Mouse (Mus musculus): ENCODE measurements around the gene Ube2h. TPM values are rescaled to one million over a fixed set of nuclear protein-coding genes. Genes with fewer than 3 reads are reported as not detected.

The Ube2h gene
- total RNA-seq, 2 experiments from 2014 or later = 6.0 to 8.7 TPM

DNA sequence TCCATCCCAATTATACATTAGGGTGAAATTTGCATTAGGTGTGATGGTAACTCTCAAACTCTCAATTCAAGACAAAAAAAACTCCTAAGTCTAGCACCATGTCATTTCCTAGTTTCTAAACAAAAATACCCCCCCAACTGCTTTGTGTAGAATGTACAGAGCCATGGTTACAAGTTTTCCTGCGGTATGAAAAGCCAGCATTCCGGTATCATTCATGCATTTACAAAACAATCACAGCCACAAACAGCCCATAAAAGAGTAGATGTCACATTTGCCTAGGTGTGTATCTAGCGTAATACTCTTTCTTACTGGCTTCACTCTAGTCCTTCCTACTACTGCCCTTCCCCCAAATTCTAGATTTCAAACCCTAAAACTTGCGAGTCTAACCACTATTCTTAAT lies 2.2 kb downstream of the Ube2h start:
- ATAC-seq (replicated peaks; ENCODE audit: low FRiP score, low TSS enrichment, poor library complexity, severe bottlenecking) = no peak

DNA sequence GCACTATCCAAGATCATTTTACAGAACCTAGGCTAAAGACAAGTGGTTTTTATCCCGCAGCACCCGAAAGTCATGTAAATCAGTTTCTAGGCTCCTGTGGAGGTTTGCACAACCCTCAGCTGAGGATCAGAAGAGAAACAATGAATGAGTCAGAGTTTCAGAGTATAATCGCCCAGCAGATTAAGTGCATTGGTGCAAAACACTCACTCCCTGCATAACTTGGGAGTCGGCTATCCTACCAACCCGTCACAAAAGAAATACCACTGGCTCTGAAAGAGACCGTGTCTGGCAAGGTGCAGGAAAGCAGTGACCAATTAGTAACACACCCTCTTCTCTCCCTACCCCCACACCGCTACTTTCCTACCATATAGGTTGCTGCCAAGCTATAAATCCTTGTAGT lies 3.4 kb downstream of the Ube2h start:
- no peak for ATAC-seq (replicated peaks; ENCODE audit: low FRiP score, low TSS enrichment, poor library complexity, severe bottlenecking)

DNA sequence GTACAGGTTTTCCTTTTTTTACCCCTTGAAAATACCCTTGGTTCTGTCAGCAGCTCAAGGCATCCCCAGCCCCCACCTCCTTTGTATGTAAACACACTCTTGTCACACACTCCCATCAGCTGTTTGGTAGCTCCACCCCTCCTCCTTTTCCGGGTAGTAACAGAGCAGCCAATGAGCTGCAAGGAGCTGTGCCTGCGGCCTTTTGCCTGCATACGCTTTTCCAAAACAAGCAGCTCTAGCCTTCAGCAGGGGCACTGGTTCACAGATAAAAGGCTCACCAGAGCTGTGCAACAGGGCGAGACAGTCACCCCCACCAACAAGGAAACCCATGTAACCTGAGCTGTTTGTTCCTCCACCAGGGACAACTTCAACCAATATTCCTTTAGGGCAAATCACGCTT lies 4.0 kb downstream of the Ube2h start:
- ATAC-seq (replicated peaks; ENCODE audit: low FRiP score, low TSS enrichment, poor library complexity, severe bottlenecking) = peak; percentile 69

DNA sequence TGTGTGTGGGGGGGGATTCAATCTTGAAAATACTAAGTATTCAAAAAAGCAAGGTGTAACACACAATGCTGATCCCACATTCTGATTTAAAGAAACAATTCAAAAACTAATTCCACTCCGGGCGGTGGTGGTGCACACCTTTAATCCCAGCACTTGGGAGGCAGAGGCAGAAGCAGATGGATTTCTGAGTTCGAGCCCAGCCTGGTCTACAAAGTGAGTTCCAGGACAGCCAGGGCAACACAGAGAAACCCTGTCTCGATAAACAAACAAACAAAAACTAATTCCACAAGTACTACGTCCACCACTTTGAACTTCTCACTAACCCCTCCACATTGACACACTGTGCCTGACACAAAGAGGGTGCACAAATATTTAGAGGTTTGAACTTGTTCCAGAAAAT lies 4.7 kb downstream of the Ube2h start:
- no peak for ATAC-seq (replicated peaks; ENCODE audit: low FRiP score, low TSS enrichment, poor library complexity, severe bottlenecking)

DNA sequence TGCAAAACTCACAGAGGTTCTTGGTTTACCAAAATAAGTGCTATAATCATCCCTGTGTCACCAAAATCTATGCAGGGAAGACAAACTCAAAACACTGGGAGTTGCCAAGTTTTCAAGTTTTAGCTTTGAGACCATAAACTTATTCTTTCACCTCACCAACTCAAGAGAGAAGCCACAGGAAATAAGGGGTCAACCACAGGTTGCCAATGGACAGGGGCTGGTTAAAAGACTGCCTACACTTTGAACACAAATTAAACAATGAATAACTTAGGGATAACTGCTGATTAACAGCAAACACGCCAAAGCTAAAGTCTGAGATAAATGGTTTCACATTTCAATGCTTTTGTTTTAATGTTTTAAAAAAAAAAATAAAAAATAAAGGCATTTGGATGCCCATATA lies 5.2 kb downstream of the Ube2h start:
- no peak for ATAC-seq (replicated peaks; ENCODE audit: low FRiP score, low TSS enrichment, poor library complexity, severe bottlenecking)

DNA sequence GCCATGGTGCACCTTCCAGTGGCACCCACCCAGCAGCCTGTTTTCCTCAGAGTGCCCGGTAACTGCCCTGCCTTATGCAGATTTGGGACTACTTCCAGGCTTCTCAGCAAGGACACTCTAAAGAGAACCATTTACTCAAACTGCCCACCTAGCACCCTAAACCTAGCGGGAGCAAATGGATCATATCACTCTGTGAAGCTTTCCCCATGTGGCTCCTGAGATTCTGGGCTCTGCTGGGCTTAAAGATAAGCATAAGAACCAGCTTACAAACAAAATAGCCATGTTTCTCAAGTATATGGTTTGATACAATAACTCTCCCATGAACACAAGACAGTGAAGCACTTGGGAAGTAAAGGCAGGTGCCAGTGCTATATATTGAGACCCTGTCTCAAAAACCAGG lies 11.8 kb downstream of the Ube2h start:
- peak; percentile 84 for ATAC-seq (replicated peaks; ENCODE audit: low FRiP score, low TSS enrichment, poor library complexity, severe bottlenecking)

DNA sequence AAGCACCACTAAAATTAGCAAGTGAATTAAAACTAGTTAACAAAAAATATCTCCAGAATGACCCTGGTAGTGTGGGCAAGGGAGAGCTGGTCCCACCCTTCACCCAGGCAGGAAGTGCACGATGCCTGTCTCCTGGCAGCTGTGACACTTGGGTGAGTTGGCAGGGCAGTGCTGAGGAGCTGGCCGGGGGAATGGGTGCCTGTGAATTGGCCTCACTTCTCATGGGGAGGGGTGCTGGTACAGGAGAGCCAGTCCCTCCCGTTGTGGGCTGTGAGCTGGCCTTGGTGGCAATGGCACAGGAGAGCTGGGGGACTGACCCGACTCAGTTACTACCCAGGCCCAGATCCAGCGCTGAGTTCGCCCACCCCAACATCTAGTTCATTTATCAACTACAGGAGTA lies 16.4 kb downstream of the Ube2h start:
- ATAC-seq (replicated peaks; ENCODE audit: low FRiP score, low TSS enrichment, poor library complexity, severe bottlenecking) = no peak

DNA sequence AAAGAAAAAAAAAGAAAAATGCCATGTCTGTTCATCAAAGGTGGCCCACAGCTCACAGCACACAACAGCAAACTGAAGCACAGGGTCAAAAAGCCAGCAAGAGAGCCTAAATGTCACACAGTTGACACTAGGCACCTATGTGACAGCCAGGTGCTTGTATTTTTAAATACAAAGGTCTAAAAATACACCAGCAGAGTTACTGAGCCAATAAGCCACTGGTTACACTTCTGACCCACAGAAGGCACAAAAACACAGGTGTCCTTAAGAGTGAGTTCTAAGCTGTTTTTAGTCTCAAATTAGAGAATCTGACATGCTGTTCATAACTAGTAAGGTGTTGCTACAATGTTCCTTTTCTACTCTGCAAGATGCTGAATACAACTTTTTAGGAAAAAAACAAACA lies 17.7 kb downstream of the Ube2h start:
- no peak for ATAC-seq (replicated peaks; ENCODE audit: low FRiP score, low TSS enrichment, poor library complexity, severe bottlenecking)

DNA sequence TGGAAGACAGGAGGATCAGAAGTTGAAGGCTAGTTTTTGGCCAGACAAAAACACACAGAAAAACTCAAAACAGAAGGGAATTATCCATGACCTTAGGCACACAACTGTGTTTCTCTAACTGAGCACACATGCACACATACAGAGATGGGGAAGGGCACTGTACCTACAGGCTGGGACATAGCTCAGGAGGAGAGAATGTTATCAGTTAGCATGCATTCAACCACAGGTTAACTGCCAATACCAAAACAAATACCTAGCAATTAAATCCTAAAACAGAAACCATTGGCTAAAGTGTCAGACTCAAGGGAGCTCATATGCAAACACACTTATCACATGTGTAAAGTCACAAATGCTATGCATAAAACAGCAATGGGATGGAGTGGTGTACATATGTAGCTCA lies 20.2 kb downstream of the Ube2h start:
- ATAC-seq (replicated peaks; ENCODE audit: low FRiP score, low TSS enrichment, poor library complexity, severe bottlenecking) = peak; percentile 68

DNA sequence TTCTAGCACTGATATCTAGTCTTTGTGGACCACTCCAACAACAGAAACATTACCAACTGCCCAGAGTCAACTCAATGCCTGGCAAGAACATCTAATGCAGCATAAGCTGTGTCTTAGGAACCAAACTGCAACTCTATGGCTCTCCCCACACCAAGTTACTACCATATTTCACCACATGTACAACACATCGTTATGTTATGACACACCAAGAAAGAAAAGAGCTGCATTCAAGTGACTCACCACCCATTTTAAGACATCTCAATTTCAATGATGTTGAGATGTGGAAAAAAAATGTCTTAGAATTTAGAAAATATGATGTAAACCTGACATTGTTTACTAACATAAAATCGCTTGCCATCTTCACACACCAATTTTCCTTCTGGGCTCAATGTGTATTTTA lies 22.0 kb downstream of the Ube2h start:
- ATAC-seq (replicated peaks; ENCODE audit: low FRiP score, low TSS enrichment, poor library complexity, severe bottlenecking) = no peak

DNA sequence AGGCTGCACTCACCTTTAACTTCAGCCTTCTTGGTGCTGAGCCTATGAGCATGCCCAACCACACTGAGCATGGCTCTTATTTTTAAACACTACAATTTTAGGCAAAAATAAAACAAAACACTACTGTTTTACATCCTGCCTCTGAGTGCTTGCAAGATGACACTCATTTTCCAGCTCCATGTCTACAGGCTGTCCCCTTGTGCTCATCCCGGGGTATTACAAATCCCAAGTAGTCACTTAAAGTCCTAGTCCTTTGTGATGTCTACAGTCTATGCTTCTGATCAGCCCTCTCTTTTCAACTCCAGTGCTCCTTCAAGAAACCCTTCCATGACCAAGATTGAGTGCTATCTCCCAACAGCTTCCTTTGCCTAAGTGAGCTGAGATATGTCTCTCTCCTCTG lies 26.0 kb downstream of the Ube2h start:
- ATAC-seq (replicated peaks; ENCODE audit: low FRiP score, low TSS enrichment, poor library complexity, severe bottlenecking) = no peak

DNA sequence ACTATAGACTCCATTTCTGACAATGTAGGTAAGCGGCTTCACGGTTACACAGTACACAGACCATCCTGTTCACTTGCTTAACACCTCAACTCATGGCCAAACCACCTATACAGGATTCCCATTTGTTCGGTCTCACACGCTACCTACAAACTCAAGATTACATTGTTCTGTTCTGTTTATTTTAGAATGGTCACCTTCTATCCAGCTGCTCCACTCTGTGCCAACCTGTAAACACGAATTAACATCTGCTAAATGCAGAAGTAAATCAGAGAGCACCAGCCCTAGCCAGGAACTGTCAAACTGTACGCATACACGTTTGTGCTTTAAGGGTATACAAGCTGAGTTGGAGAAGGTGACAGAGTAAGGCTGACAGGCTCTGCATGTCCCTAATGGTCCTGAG lies 27.5 kb downstream of the Ube2h start:
- ATAC-seq (replicated peaks; ENCODE audit: low FRiP score, low TSS enrichment, poor library complexity, severe bottlenecking) = no peak

DNA sequence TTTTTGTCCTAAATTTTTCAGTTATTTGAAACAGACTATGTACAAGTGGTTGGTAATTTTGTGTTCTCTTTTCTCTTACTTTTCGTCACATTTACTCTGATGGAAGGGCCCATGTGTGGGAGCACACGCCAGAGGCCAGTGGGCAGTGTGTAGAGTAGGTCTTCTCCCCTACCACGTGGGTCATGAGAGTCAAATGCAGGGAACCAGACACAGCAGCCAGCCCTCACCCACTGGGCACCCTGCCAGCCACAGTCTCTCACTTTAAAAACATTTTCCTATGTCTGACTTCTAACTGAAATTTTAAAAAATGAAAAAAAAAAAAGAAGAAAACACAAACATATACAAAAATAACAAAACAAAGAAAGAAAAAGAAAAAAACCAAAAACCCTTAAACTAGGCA lies 28.0 kb downstream of the Ube2h start:
- no peak for ATAC-seq (replicated peaks; ENCODE audit: low FRiP score, low TSS enrichment, poor library complexity, severe bottlenecking)

DNA sequence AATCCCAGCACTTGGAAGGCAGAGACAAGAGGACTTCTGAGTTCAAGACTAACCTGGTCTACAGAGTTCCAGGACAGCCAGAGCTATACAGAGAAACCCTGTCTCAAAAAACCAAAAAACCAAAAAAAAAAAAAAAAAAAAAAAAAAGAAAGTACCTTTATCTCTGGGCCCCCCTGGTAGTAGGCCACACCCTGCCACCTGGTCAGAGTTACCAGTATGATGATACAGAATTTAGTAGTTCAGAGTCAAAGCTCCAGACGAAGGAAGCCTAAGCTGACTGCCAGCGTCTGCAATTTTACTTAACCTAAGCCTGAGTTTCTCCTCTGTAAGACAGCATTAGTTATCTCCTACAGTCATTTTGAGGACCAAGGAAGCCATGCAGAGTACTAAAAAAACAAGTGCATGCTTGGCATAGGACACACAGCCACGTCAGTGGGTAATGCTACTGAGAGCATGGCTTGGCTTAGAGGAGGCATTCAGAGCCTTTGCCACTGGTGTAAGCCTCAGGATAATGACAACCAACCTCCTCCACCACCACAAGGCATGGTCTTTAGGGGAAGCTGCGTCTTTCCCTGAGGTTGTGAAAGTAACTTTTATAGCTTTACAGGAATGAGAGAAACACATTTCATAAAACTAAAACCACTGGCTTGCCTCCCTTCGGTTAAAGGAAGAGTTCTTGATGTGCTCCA lies 29.0 kb downstream of the Ube2h start:
- peak; percentile 88 for ATAC-seq (replicated peaks; ENCODE audit: low FRiP score, low TSS enrichment, poor library complexity, severe bottlenecking)

DNA sequence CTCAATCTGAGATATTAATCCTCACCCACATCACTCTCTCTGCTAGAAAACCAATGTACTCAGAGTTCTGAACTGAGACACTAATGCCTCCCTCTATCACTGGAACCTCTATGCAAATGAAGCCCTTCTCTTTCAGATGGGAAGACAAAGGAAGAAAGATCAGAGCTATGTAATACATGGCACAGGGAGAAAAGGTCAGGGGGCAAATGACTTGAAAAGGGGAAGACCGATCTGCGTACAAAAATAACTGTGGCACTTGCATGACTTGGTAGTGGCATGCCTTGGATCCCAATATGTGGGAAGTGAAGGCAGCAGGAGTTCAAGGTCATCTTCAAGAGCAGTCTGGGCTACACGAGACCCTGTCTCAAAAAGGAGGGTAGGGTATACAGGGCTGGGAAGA lies 31.4 kb downstream of the Ube2h start:
- no peak for ATAC-seq (replicated peaks; ENCODE audit: low FRiP score, low TSS enrichment, poor library complexity, severe bottlenecking)

DNA sequence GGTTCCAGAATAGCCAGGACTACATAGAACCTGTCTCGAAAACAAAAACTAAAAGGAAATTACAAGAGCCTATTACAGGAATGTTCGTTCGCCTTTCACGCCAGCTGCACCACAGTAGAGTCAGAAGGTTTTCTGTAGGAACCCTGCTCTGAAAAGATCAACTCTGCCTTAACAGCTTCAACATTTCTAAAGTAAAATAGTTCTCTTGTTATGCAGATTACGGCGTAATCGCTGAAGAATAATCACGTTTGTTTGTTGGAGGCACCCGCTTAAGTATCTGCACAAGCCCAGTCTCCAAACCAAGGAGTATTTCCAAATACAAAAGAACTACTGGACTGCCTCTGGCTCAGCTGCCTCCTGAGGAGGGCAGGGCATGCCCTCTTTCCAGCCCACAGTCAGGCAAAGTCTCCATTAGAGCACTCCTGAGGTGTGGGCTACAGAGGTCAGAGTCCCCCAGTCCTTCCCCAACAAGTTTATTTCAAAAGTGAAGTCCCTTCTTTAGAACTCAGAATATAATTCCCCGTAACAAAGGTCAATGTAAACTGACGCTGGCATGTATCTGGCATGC lies 31.9 kb downstream of the Ube2h start:
- ATAC-seq (replicated peaks; ENCODE audit: low FRiP score, low TSS enrichment, poor library complexity, severe bottlenecking) = no peak

DNA sequence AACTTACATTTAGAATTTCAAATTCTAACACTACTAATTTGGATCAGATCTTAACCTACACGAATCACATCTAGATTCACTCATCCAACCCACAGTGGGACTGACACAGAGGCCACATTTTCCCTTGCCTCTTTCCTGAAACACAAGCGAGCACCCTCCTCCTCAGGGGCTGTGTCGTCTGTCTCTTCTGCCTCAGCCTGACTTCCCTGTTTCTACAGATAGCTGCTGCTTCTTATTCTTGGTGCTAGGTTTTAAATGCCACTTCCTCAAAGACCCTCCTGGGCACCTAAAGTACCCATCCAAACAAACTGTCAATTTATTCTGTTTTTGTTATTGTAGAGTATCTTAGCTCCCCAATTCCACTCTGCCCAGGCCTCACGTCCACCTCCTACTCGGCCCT lies 34.5 kb downstream of the Ube2h start:
- ATAC-seq (replicated peaks; ENCODE audit: low FRiP score, low TSS enrichment, poor library complexity, severe bottlenecking) = no peak

DNA sequence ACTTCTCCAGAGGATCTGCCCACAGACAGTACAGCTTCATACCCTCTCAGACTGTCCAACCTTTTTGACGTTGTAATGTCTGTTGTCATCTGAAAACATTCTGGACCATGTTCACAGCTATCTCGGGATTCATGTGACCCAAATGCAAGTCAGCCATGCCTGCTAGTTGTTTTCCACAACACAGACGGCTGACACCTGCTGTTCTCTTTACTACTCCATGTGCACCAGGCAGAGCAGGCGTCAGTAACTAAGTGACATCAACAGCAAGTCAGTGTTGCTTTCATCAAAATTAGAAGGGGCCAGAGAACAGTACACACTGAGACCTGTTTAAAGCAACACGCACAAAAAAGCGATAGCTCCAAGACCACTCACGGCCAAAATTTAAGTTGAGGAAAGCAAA lies 36.9 kb downstream of the Ube2h start:
- ATAC-seq (replicated peaks; ENCODE audit: low FRiP score, low TSS enrichment, poor library complexity, severe bottlenecking) = no peak

DNA sequence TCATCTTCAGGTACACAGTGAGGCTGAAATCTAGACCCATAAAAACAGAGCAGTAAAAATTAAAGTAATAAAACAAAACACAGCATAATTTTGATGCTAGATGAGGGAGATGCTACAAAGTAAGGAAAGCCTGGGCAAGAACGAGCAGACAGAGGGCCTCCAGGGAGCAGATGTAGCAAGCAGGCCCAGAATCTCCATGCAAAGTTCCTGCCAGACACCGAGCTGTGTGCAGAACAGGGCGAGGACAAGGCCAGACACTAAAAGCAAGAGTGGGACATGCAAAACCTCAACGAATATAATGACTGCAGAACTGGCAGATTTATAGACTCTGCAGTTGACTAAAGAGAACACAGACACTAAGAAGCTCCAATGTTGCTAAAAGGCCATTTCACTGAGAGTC lies 38.9 kb downstream of the Ube2h start:
- no peak for ATAC-seq (replicated peaks; ENCODE audit: low FRiP score, low TSS enrichment, poor library complexity, severe bottlenecking)

DNA sequence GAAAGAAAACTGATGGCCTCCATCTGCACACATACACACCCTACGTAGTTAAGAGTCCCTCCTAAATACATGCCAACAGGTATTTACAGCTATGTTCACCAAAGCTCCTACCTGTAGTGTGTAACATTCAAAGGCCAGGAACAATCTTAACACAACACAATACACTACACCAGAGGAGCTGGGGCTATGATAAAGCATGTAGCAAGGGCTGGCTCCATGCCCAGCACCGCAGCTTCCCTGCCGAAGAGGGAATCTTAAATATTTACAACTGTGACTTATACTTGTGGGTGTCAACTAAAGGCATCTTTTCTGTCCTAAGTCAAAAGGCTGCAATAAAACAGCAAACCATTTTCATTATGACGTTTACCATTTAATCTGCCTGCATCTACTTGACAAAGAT lies 41.3 kb downstream of the Ube2h start:
- ATAC-seq (replicated peaks; ENCODE audit: low FRiP score, low TSS enrichment, poor library complexity, severe bottlenecking) = peak; percentile 75

DNA sequence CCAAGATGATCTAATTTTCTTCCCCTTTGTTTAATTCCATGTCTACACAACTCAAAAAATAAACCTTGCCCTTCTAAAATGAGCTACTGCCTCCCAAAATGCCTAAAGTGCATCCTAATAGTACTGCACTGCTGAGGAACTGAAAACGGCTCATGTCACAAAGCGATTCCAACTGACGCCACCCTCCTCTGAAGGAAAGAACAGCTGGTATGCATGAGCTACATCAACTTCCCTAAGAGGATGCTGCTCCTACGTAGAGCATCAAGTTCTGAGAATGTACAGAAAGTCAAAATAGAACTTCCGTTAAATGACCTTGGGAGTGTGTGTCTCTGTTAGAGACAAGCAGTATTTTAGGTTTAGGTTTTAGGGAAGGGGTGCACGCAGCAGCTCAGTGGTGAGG lies 45.1 kb downstream of the Ube2h start:
- no peak for ATAC-seq (replicated peaks; ENCODE audit: low FRiP score, low TSS enrichment, poor library complexity, severe bottlenecking)

DNA sequence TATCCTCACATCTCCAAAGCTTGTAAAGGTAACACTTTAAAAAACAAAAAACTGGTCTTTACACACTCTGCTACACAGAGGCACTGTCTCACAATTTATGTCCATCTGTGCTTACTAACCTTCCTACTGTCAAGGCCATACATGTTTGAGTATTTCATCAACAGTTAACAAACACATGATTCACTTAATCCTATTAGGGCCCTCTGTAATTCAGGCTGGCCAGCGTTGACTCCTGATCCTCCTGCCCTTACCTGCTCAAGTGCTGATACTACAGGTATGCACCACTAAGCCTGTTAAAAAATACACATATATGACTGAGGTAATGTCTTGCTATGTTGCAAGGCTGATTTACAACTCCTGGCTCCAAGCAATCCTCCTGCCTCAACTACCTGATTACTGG lies 46.4 kb downstream of the Ube2h start:
- no peak for ATAC-seq (replicated peaks; ENCODE audit: low FRiP score, low TSS enrichment, poor library complexity, severe bottlenecking)
